Mouse (Mus musculus): ENCODE measurements around the gene Senp3. TPM values are rescaled to one million over a fixed set of nuclear protein-coding genes. Genes with fewer than 3 reads are reported as not detected.
"Not testable (repeated sequence)": the region's sequence is repeated elsewhere in the genome, so short reads cannot be mapped to it uniquely, and the experiment has no call there.

Senp3 gene
- total RNA-seq (2014; fragmentation: Nextera tagmentation) (111 and 128 TPM in 2 replicates), total RNA-seq (2017) (107 and 111 TPM in 2 replicates), polyA plus RNA-seq (2012) (125 and 142 TPM in 2 replicates)

DNA sequence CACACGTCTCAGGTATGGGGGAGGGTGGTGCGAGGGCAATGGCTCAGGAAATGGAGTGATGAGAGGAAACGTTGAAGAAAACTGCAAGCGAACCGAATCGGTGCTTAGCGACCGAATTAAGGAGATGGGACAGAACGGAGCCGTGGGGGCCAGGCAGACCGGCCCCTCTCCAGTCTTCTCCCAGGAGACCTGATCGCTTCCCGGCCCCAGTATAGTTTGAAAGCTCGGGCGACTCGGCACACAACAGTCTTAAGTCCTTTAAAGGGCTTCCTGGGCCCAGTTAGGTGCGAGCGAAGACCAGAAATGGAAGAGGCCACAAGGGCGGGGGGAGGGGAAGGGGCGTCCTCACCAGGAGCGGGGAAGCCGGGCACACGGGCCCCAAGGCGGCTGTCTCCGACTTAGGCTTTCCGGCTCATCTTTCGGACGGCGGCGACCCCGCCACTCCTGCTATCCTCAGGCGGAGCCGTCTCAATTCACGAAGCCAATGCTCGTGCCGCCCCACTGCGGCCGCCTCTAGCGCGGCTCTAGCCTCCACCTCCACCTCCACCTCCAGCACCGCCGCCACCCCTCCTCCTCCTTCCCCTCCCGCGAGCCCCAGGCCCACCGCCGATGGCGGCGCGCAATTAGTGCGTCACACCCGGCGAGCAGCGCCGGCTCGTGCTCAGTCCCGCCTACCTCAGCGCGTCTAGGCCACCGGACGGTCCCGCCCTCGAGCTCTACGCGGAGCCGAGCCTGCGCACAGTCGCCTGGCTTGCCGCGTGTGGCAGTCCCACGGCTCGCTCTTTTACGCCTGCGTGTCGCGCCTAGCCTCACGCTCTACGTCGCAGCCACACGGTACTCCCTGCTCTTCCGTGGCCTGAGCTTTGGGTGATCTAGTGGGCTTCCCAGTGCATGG, at the start of gene Senp3:
Senp3 (minus strand) TSS at position 771 of the 895 bp plus-strand sequence.
- peak within 1 kb of the TSS; percentile 85 for H3K4me3 ChIP-seq (ENCODE audit: low read depth, low read length)
- no peak for TF ChIP-seq CTCF (IDR thresholded peaks at IDR 0.05; ENCODE audit: low read depth, low read length)
- no peaks in the 10 kb centered on the region for H3K9me3 ChIP-seq (replicated peaks)
- peaks cover 63% of the 10 kb centered on the region for H3K4me1 ChIP-seq (ENCODE audit: insufficient read depth, low read depth, low read length)
- peaks cover 31% of the 10 kb centered on the region for H3K27me3 ChIP-seq (ENCODE audit: insufficient read depth, low read length)
- ATAC-seq (ENCODE audit: extremely low read depth, insufficient number of reproducible peaks, low FRiP score, poor library complexity, severe bottlenecking) (peak; percentile 85), DNase-seq (ENCODE audit: low spot score) (peak; percentile 92)
- peaks cover 40% of the 10 kb centered on the region for H3K36me3 ChIP-seq (replicated peaks)

GRCm38 (mm10) chr11:69731408-69731807, 49.5 kb upstream of the Senp3 start:
- ATAC-seq (ENCODE audit: extremely low read depth, insufficient number of reproducible peaks, low FRiP score, poor library complexity, severe bottlenecking); H3K27me3 ChIP-seq (ENCODE audit: insufficient read depth, low read length); DNase-seq (ENCODE audit: low spot score); H3K4me1 ChIP-seq (ENCODE audit: insufficient read depth, low read depth, low read length); H3K9me3 ChIP-seq (replicated peaks); H3K4me3 ChIP-seq (ENCODE audit: low read depth, low read length): not testable (repeated sequence)
- H3K36me3 ChIP-seq (replicated peaks) = peaks cover 31% of the 10 kb centered on the region

- Histone ChIP-seq H3K4me1 (ENCODE audit: insufficient read depth, low read depth, low read length) (no peaks in the 10 kb centered on the region), H3K4me3 (ENCODE audit: low read depth, low read length) (no peak overlapping the region), H3K9me3 (replicated peaks) (peaks cover 8% of the 10 kb centered on the region), H3K36me3 (replicated peaks) (peaks cover 8% of the 10 kb centered on the region), H3K27me3 (ENCODE audit: insufficient read depth, low read length) (0 out of 2 replicates have a peak, but pooled peaks cover 2% of the 10 kb centered on the region)
- DNase-seq (ENCODE audit: low spot score) = no peak
- ATAC-seq (ENCODE audit: extremely low read depth, insufficient number of reproducible peaks, low FRiP score, poor library complexity, severe bottlenecking) = no peak
- no peak for TF ChIP-seq POLR2AphosphoS5 (IDR thresholded peaks at IDR 0.05; ENCODE audit: insufficient replicate concordance, low read depth, low read length)
- peak; percentile 26; the same call in 1 of the 2 replicates for TF ChIP-seq CTCF (IDR thresholded peaks at IDR 0.05; ENCODE audit: low read depth, low read length)
These were observed 47.2 kb upstream of the Senp3 start for GRCm38 (mm10) chr11:69729063-69729462.

GRCm38 (mm10) chr11:69725951-69726350, 44.1 kb upstream of the Senp3 start:
- Histone ChIP-seq H3K9me3 (replicated peaks) (peaks cover 8% of the 10 kb centered on the region), H3K27me3 (ENCODE audit: insufficient read depth, low read length) (0 out of 2 replicates have a peak, but pooled peaks cover 2% of the 10 kb centered on the region), H3K36me3 (replicated peaks) (no peaks in the 10 kb centered on the region), H3K4me3 (ENCODE audit: low read depth, low read length) (no peak overlapping the region), H3K4me1 (ENCODE audit: insufficient read depth, low read depth, low read length) (peaks cover 7% of the 10 kb centered on the region)
- DNase-seq (ENCODE audit: low spot score) (no peak), ATAC-seq (ENCODE audit: extremely low read depth, insufficient number of reproducible peaks, low FRiP score, poor library complexity, severe bottlenecking) (no peak)
- TF ChIP-seq CTCF (IDR thresholded peaks at IDR 0.05; ENCODE audit: low read depth, low read length) = no peak

DNA sequence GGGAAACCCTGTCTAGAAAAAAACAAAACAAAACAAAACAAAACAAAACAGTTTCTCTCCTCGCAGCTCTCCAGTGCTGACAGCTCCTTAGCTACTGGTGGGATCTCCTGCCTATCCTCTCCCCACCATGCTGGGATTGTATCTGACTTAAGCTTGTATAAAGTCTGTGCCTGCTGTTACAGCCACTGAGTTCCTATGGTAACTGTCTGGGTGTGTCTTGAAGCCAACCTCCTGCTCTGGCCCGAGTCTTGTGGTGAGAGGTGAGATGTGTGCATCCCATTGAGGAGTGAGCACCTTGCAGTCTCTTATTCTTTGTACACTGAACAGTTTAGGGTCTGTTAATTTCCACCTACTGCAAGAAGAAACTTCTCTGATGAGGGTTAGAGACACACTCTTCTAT, 41.2 kb upstream of the Senp3 start:
- H3K4me1 ChIP-seq (ENCODE audit: insufficient read depth, low read depth, low read length) = peaks cover 25% of the 10 kb centered on the region
- no peak for TF ChIP-seq GATA1 (IDR thresholded peaks at IDR 0.05; ENCODE audit: borderline replicate concordance, low read length)
- no peak for TF ChIP-seq CTCF (IDR thresholded peaks at IDR 0.05; ENCODE audit: low read depth, low read length)
- TF ChIP-seq TAL1 (conservative IDR thresholded peaks at IDR 0.05; ENCODE audit: low read depth, low read length) = no peak
- no peak for TF ChIP-seq POLR2AphosphoS5 (IDR thresholded peaks at IDR 0.05; ENCODE audit: insufficient replicate concordance, low read depth, low read length)
- TF ChIP-seq GATA2 (IDR thresholded peaks at IDR 0.05; ENCODE audit: borderline replicate concordance, low read depth, low read length) = no peak
- no peaks in the 10 kb centered on the region for H3K36me3 ChIP-seq (replicated peaks)
- DNase-seq (ENCODE audit: low spot score) = no peak
- H3K4me3 ChIP-seq (ENCODE audit: low read depth, low read length) = no peak overlapping the region
- 0 out of 2 replicates have a peak, but pooled peaks cover 6% of the 10 kb centered on the region for H3K27me3 ChIP-seq (ENCODE audit: insufficient read depth, low read length)
- peaks cover 8% of the 10 kb centered on the region for H3K9me3 ChIP-seq (replicated peaks)
- no peak for ATAC-seq (ENCODE audit: extremely low read depth, insufficient number of reproducible peaks, low FRiP score, poor library complexity, severe bottlenecking)

DNA sequence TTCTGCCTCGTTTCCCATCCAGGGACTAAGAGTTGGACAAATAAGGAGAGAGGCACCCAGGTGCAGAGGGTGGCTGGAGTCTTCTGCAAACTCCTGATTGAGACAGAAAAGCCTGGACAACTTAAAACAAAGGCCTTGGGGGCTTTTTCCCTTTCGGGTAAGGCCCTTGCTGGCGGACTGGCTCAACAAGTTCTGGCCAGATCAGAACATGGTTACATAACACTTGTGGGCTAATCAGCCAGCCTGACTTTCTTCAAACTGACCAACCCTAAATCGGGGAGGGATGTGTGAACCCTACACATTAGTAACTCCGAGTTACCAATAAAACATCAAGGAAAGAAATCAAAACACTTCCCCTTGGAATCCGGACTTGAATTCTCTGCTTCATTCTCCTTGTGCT, 39.0 kb upstream of the Senp3 start:
- Histone ChIP-seq H3K4me3 (ENCODE audit: low read depth, low read length) (no peak overlapping the region), H3K27me3 (ENCODE audit: insufficient read depth, low read length) (peaks cover 5% of the 10 kb centered on the region; the same call in 1 of the 2 replicates), H3K36me3 (replicated peaks) (no peaks in the 10 kb centered on the region), H3K4me1 (ENCODE audit: insufficient read depth, low read depth, low read length) (peaks cover 30% of the 10 kb centered on the region), H3K9me3 (replicated peaks) (peaks cover 8% of the 10 kb centered on the region)
- TF ChIP-seq POLR2AphosphoS5 (IDR thresholded peaks at IDR 0.05; ENCODE audit: insufficient replicate concordance, low read depth, low read length) = no peak
- peak; percentile 27; the same call in 1 of the 2 replicates for TF ChIP-seq TAL1 (conservative IDR thresholded peaks at IDR 0.05; ENCODE audit: low read depth, low read length)
- ATAC-seq (ENCODE audit: extremely low read depth, insufficient number of reproducible peaks, low FRiP score, poor library complexity, severe bottlenecking) = no peak
- no peak for DNase-seq (ENCODE audit: low spot score)

DNA sequence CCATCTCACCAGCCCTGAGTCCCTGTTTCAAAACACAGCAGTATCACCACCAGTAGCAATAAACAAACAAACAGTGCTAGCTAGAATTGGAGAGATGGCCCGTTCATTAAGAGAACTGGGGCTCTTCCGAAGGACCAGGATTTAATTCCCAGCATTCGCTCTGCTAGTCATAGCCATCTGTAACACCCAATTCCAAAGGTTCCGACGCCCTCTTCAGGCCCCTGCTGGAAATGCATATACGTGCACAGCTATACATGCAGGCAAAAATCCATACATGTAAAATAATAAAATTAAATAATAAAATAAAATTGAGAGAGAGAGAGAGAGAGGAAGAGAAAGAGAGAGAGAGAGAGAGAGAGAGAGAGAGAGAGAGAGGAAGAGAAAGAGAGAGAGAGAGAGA, 37.5 kb upstream of the Senp3 start:
- Histone ChIP-seq H3K4me3 (ENCODE audit: low read depth, low read length) (no peak overlapping the region), H3K36me3 (replicated peaks) (no peaks in the 10 kb centered on the region), H3K4me1 (ENCODE audit: insufficient read depth, low read depth, low read length) (peaks cover 42% of the 10 kb centered on the region), H3K9me3 (replicated peaks) (peaks cover 2% of the 10 kb centered on the region; the same call in 1 of the 2 replicates), H3K27me3 (ENCODE audit: insufficient read depth, low read length) (peaks cover 14% of the 10 kb centered on the region)
- no peak for TF ChIP-seq GATA1 (IDR thresholded peaks at IDR 0.05; ENCODE audit: borderline replicate concordance, low read length)
- no peak for TF ChIP-seq POLR2AphosphoS5 (IDR thresholded peaks at IDR 0.05; ENCODE audit: insufficient replicate concordance, low read depth, low read length)
- no peak for TF ChIP-seq GATA2 (IDR thresholded peaks at IDR 0.05; ENCODE audit: borderline replicate concordance, low read depth, low read length)
- no peak for TF ChIP-seq TAL1 (conservative IDR thresholded peaks at IDR 0.05; ENCODE audit: low read depth, low read length)
- no peak for TF ChIP-seq CTCF (IDR thresholded peaks at IDR 0.05; ENCODE audit: low read depth, low read length)
- ATAC-seq (ENCODE audit: extremely low read depth, insufficient number of reproducible peaks, low FRiP score, poor library complexity, severe bottlenecking) (no peak), DNase-seq (ENCODE audit: low spot score) (no peak)

Measured in G1E (cell line).